Mouse (Mus musculus): ENCODE data around the gene Klrg2.

Gene Klrg2

DNA sequence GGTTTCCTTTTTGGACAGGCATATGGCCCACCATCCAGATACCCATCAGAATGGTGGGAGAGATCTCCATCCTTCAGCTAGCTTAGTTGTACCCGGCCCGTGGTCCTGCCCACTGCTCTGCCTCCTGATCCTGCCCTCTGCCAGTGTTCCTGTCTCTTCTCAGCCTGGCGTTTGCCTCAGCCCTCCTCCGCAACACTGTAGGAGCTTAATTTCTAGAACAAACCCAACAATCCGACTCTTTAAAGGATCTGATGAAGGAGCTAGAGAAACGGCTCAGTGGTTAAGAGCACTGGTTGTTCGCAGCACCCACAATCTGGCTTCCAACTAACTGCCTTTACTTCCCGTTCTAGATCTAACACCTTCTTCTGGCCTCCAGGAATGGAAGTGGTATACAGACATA is 2.6 kb downstream of the Klrg2 start:
- in situ Hi-C loops (cut with MboI; ENCODE audit: unreplicated experiment in 2 of 2) = no loop called here

DNA sequence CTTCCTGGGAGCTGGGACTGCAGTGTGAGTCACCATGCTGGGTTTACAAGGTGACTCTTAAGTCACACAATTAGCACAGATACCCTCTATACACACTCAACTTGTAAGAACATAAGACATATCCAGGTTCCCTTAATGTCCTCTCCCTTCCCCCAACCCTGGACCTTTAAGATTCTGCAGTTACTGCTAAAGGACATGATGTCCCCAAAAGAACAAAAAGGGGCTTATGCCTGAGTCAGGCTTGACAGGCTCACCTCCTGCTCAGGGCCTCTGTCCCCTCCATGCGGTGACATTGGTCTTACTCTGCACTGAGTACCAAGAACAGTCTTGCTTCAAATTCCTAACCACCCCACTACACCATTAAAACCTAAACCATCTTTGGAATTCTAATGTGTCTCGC is 4.2 kb downstream of the Klrg2 start:
- in situ Hi-C loops (cut with MboI; ENCODE audit: unreplicated experiment in 2 of 2) = no loop called here

DNA sequence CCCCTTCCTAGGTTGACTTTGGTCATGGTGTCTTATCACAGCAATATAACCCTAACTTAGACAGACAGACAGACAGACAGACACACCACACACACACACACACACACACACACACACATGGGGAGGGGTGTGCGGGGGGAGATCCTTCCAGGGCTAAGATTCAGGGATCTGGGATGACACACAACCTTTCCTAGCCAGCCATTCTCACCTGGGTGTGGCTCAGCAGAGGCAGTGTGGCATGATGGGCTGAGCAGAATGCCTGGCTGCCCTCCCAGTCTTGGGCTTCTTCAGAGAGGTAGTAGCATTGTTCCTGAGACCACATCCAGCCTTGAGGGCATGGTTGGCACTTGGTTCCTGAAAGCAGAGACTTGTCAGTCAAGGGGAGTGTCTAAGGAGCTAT is 7.5 kb downstream of the Klrg2 start:
- in situ Hi-C loops (cut with MboI; ENCODE audit: unreplicated experiment in 2 of 2) = no loop called here

DNA sequence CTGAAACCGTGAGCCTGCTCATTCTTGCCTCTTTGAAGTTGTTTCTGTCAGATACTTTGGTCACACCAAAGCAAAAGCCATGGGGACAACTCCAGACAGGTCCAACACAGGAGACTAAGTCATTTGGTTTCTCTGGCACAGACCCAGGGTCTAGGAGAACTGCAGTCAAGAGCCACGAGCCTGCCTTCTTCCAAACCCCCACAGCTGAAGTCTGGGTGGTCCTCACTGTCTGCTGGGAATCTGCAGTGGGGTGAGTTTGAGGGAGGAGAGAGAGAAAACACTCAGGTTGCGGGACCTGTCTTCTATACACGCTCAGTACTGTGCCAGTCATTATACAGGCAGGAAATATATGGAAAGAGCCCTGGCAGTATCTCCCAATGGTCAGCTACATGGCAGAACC is 9.6 kb downstream of the Klrg2 start:
- in situ Hi-C loops (cut with MboI; ENCODE audit: unreplicated experiment in 2 of 2) = no loop called here

DNA sequence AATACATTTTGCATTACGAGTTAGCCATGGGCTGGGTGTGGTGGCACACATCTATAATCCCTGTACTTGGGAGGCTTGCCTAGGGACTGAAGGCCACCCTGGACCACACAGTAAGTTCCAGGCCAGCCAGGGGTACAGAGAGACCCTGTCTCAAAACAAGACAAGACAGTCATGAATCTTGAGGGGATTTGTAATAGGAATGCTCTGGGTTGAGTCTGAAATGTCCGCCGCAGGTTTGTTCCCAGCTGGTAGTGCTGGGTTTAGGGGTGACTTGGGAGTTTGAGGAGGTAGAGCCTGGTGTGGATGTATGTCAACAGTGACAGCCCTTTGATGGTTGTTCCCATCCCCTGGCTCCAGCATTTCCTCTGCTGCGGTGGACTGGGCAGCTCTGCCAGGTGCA is 10.0 kb downstream of the Klrg2 start:
- in situ Hi-C loops (cut with MboI; ENCODE audit: unreplicated experiment in 2 of 2) = no loop called here

DNA sequence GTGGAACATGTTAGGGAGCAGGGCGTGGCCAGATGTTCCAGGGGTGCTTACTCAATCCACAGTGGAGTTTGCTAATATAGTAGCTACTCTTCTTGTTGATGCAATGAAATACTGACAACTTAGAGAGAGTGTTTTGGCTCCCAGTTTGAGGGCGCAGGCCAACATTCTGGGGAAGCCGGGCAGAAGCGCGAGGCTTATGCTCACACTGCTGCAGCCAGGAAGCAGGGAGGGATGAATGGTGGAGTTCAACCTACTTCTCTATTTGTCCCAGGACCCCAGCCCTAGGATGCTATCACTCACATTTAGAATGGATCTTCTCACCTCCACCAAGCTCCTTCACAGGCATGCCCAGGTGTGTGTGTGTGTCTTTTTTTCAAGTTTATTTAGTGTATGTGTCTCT is 11.0 kb downstream of the Klrg2 start:
- in situ Hi-C loops (cut with MboI; ENCODE audit: unreplicated experiment in 2 of 2) = no loop called here

DNA sequence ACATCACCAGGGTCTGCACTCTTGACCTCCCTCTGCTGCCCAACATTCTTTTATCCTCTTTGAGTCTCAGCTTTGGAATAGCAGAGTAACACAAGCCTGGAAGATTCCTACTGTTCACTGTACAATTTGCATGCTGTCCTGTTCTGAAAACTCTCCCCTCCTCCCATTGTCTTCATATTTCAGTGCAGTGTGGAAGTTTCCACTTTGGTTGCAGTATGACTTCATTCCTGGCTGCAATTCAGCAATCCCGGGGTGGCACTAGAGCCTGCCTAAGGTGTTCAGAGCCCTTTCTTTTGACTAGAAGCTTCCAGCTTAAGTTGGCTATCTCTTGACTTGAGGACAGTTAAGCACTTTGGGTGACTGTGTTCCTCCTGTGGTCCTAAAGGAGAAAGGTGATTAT is 12.6 kb downstream of the Klrg2 start:
- in situ Hi-C loops (cut with MboI; ENCODE audit: unreplicated experiment in 2 of 2) = no loop called here

DNA sequence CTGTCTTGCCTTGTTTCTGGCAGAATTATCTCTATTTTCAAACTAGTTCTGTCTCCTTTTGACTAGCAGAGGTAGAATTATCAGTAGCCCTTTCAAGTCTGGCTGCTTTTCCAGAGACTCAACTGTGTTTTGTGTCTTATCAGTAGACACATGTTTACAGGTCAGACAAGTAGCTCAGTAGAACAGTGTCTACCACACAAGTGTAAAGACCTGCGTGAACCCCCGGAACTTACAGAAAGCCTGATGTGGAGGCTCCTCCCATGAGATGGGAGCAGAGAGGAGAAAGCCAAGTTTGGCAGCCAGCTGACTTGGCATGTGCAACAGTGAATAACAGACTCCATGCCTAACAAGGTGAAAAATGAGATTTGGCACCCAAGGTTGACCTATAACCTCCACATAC is 13.6 kb downstream of the Klrg2 start:
- in situ Hi-C loops (cut with MboI; ENCODE audit: unreplicated experiment in 2 of 2) = no loop called here

DNA sequence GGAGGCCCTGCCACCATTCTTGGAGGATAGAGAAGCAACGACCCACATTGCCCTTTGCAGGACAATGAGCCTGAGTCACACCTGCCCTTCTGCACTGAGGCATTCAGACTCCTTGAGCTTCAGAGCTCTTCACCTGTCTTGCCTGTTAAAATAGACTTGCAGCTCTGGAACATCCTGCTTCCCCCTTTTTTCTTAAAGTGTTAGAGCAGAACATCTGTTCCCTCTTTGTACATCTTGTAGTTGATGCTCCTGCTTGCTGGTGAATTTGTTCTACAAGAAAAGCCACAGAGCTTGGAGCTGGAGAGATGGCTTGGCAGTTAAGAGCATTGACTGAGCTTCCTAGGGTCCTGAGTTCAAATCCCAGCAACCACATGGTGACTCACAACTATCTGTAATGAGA is 14.6 kb downstream of the Klrg2 start:
- in situ Hi-C loops (cut with MboI; ENCODE audit: unreplicated experiment in 2 of 2) = no loop called here

DNA sequence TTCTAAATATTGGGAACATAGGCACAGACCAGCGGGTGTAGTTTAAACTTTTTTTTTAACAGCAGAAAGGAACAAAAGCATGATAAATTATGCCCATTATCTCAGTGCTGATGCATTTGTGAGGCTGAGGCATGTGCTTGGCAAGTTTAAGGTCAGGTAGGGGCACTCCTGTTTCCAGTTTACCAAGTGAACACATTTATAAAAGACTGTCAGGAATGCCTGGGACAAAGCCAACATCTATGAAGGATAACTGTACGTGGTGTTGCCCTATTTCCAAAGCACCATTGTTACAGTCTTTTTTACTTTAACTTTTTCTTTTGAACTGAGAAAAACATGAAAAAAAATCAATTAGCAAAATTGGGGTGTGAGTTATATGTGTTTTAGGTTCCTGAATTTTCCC is 27.1 kb downstream of the Klrg2 start:
- in situ Hi-C loops (cut with MboI; ENCODE audit: unreplicated experiment in 2 of 2) = no loop called here

DNA sequence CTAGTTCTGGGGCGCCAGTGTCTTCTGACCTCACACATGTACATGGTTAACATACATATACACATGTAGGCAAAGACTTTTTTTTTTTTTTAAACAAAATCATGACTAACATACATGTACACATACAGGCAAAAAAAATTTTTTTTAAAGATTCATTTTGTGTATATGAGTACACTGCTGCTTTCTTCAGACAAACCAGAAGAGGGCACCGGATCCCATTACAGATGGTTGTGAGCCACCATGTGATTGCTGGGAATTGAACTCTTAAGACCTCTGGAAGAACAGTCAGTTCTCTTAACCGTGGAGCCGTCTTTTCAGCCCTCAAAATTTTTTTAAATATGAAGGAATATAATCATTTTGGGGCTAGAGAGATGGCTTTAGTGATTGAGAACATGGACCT is 39.6 kb downstream of the Klrg2 start:
- in situ Hi-C loops (cut with MboI; ENCODE audit: unreplicated experiment in 2 of 2) = no loop called here

DNA sequence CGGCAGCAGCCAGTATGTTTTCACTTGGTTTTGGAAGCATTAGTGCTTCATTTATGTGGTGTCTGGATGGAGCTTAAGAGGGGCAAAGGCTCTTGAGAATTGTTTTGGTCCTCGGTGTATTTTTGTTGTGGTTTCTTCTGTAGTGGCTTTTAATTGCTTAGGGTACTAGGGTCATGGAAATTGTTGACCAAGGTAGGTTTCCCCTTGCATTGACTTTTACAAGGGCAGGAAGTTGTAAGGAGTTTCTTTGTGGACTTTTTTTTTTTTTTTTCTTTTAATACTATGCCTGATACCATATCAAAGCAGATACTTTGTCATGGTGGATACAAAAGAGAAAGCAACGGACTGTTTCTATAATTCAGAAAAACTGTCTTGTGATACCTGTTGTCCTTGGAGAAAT is 55.3 kb downstream of the Klrg2 start:
- in situ Hi-C loops (cut with MboI; ENCODE audit: unreplicated experiment in 2 of 2) = no loop called here

DNA sequence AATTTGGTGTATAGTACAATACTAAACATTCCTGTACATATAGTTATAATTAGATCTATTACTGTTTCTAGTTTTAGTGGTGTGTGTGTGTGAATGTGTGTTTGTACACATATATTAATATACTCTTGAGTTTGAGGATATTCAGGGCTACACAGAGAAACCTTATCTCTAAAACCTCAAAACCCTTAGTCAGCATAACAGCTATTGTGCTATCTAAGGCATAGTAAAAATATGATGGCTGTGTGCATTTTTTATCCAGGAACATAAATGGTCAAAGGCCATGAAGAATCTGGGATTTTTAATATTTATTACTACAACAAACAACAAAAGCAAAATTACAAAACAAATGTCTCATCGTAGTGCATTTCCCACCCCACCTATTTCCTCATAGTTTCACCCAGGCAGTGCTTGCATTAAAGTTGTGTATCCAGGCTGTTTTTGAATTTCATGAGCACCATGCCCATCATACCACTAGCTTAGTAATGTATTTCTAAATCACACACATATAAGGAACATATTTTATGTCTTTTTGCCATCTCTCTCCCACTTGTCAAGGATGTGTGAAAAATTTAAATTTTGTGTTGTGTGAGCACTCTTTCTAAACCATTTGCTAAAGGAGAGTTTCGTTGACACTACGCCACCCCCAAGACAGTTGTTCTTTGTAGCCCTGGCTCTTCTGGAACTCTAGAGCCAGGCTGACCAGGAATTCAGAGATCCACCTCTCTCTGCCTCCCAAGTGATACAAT is 56.8 kb downstream of the Klrg2 start:
- in situ Hi-C loops (cut with MboI; ENCODE audit: unreplicated experiment in 2 of 2) = no loop called here

DNA sequence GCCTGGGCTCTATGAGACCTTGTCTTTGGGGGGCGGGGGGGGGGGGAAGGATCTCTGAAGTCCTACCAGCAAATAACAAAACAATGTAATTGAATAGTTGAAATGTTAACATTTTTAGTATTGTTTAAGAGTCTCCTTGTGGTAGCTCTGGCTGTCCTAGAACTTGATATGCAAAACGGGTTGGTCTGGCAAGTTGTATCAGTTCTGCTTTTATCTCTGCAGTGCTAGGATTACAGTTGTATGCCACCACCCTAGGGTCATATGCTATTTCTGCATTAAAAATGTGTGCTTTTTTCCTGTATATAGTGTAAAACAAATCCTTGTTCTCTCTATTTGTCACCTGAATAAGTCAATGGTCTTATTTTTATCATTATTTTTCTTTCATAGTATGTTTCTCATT is 60.9 kb downstream of the Klrg2 start:
- in situ Hi-C loops (cut with MboI; ENCODE audit: unreplicated experiment in 2 of 2) = no loop called here
